Mouse (Mus musculus): ENCODE results near the gene Gm20431. TPM values are rescaled to one million over a fixed set of nuclear protein-coding genes. Genes with fewer than 3 reads are reported as not detected.

Gene Gm20431
- polyA plus RNA-seq, 1 experiment from 2014 or later = 0.63 TPM

DNA sequence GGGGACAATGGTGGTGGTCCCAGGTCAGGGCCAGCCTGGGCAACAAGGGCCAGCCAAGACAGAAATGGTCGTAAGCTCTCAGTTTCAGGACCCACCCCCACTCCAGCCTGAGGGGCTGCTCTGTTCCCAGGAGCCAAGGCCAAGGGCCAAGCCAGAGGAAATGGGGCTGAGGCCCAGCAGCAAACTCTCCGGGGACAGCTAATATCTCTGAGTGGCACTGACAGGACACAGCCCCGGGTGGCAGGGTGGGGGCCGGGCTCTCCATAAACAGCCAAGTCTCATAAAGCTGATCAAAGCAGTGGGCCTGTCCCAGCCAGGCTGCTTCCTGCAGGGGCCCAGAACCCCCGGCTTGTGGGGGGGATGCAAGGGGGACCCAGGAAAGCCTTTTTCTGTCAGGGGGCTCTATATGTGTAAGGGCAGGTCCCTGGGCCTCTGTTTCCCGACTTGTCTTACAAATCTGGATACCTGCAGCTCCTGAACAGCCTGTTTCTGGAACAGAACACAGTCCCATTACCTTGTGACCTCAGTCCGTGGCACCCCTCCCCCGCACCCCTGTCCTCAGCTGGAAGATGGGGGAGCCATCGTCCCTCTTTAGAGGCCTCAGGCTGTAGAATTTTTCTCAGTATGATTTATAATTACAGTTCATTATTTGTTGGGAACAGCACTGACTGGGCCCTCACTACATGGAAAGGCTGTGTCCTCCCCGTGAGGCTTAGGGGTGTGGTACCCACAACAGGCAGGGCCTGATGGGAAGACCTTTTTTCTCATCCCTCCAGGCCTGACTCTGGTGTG lies 77.9 kb downstream of the Gm20431 start:
- WGBS (ENCODE audit: insufficient replicate concordance) = 41% methylated on average over 10 of the region's 10 CpGs
- Histone ChIP-seq H3K27ac (replicated peaks) (no peak overlapping the region), H3K36me3 (replicated peaks) (no peaks in the 10 kb centered on the region), H3K27me3 (no peaks in the 10 kb centered on the region), H3K9ac (no peak overlapping the region), H3K4me3 (replicated peaks) (no peak overlapping the region), H3K9me3 (replicated peaks) (no peaks in the 10 kb centered on the region), H3K4me1 (replicated peaks) (peaks cover 34% of the 10 kb centered on the region), H3K4me2 (no peak overlapping the region)
- ATAC-seq (ENCODE audit: insufficient read depth) = no peak

DNA sequence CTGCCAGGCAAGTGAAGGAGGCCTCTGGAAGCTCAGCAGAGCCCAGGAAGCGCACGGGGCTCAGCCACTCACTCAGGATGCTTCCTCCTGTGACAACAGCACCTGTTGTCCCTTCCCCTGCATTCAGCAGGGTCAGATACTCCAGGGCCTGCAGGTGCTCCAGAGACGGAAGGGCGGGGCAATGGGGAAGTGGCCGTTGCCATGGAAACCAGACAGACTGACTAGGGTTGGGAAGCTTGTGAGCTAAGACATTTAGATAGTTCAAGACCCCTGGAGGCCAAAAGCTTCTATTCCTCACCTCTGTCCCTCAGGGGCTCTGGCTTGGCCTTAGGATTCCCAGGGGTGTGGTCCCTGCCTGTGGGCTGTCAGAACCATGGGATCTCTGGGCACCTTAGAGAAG lies 82.8 kb downstream of the Gm20431 start:
- H3K4me2 ChIP-seq = no peak overlapping the region
- ATAC-seq (ENCODE audit: insufficient read depth) = no peak
- no peak overlapping the region for H3K27ac ChIP-seq (replicated peaks)
- H3K36me3 ChIP-seq (replicated peaks) = no peaks in the 10 kb centered on the region
- WGBS (ENCODE audit: insufficient replicate concordance) = 30% methylated on average over 5 of the region's 5 CpGs
- H3K4me1 ChIP-seq (replicated peaks) = peaks cover 11% of the 10 kb centered on the region
- no peaks in the 10 kb centered on the region for H3K27me3 ChIP-seq
- H3K4me3 ChIP-seq (replicated peaks) = no peak overlapping the region
- no peak overlapping the region for H3K9ac ChIP-seq
- no peaks in the 10 kb centered on the region for H3K9me3 ChIP-seq (replicated peaks)

DNA sequence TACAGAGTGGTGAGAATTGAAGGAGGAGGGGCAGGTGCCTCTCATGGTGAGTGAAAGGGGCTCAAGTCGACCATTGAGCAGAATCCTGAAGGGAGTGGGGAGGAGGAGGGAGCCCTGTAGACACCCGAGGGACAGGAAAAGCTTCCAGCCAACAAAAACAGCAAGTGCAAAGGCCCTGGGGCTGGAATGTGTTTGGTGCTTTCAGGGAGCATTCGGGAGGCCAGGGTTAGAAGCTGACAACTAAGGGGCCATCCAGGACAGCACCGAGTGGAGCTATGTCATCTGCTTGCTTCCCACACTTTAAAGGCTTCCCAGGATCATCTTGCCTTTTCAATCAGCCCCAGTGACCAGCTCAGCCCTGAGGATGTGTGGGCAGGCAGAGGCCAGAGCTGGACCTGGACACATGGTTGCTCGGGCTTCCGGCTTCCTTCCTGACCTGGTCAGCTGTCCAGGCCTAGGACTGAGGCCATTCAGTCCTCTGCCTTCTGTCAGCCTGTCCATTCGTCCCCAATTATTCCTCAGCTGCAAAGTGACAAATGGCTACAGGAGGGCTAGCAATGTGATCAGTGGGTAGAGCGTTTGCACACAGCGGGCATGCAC lies 84.0 kb downstream of the Gm20431 start:
- no peak for ATAC-seq (ENCODE audit: insufficient read depth)
- no peaks in the 10 kb centered on the region for H3K9me3 ChIP-seq (replicated peaks)
- H3K27me3 ChIP-seq = no peaks in the 10 kb centered on the region
- no peak overlapping the region for H3K9ac ChIP-seq
- WGBS (ENCODE audit: insufficient replicate concordance) = 52% methylated on average over 9 of the region's 9 CpGs
- H3K4me2 ChIP-seq = no peak overlapping the region
- H3K36me3 ChIP-seq (replicated peaks) = no peaks in the 10 kb centered on the region
- no peak overlapping the region for H3K27ac ChIP-seq (replicated peaks)
- H3K4me1 ChIP-seq (replicated peaks) = peaks cover 10% of the 10 kb centered on the region
- H3K4me3 ChIP-seq (replicated peaks) = no peak overlapping the region

DNA sequence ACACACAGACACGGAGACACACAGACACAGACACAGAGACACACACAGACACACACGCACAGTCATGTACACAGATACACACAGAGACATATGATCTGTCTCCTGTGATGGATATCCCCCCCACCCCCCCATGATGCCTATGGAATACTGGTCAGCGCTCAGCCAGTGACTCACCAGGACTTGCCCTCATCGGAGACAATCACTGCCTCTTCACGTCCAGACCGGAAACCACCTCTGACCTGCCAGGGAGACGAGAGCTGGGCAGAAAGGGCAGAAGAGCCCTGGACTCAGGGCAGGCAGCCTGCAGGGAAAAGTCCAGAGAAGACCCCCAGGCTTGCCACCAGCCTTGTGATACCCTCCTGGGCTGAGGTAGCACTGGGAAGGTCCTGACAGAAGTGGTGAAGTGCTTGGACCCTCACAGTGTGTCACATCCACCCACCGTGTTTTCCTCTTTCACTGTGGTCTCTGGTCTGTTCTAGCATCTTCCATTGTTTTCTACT lies 85.1 kb downstream of the Gm20431 start:
- H3K27ac ChIP-seq (replicated peaks) = no peak overlapping the region
- ATAC-seq (ENCODE audit: insufficient read depth) = no peak
- H3K4me1 ChIP-seq (replicated peaks) = peaks cover 11% of the 10 kb centered on the region
- no peak overlapping the region for H3K4me2 ChIP-seq
- no peak overlapping the region for H3K9ac ChIP-seq
- H3K4me3 ChIP-seq (replicated peaks) = no peak overlapping the region
- 64% methylated on average over 8 of the region's 8 CpGs for WGBS (ENCODE audit: insufficient replicate concordance)
- no peaks in the 10 kb centered on the region for H3K27me3 ChIP-seq
- H3K36me3 ChIP-seq (replicated peaks) = no peaks in the 10 kb centered on the region
- no peaks in the 10 kb centered on the region for H3K9me3 ChIP-seq (replicated peaks)

DNA sequence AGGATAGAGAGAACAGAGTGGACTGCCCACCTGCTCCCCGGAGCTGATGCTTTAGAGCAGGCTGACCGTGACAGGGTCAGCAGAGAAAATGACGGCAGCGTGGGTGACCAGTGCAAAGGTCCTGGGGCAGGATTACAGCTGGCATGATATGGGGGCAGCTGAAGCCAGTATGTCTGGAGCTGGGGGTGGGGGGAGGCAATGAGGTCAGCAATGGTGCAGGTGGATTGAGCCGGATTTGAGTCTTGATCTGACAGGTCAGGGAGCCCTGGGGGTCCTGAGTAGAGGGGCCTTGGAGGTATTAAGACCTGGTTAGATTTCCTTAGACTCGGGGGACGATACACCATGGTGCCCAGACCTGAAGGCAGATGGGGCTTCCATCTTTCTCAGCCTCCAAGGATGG lies 85.7 kb downstream of the Gm20431 start:
- no peak overlapping the region for H3K27ac ChIP-seq (replicated peaks)
- H3K4me2 ChIP-seq = no peak overlapping the region
- H3K27me3 ChIP-seq = no peaks in the 10 kb centered on the region
- H3K36me3 ChIP-seq (replicated peaks) = no peaks in the 10 kb centered on the region
- peaks cover 16% of the 10 kb centered on the region for H3K4me1 ChIP-seq (replicated peaks)
- no peak overlapping the region for H3K9ac ChIP-seq
- no peaks in the 10 kb centered on the region for H3K9me3 ChIP-seq (replicated peaks)
- no peak for ATAC-seq (ENCODE audit: insufficient read depth)
- no peak overlapping the region for H3K4me3 ChIP-seq (replicated peaks)
- 73% methylated on average over 7 of the region's 7 CpGs for WGBS (ENCODE audit: insufficient replicate concordance)

DNA sequence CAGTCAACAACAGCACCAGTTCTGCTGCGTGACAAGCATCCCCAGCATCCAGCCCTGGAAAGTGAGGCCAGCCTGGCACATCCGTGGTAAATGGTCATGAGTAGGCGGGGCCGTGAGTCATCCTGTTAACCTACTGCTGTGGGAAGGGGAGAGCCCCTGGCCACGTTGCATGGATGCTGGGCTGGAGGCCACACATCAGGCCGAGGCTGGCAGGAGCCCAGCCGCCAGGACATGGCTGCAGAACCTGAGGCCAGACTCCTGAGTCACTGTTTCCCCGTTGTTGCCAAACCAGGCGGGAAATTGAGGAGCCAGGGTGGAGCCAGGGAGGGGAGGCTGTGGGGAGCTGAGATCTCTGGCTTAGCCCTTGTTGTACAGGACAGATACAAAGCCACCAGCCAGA lies 86.5 kb downstream of the Gm20431 start:
- Histone ChIP-seq H3K9me3 (replicated peaks) (no peaks in the 10 kb centered on the region), H3K4me3 (replicated peaks) (no peak overlapping the region), H3K9ac (no peak overlapping the region), H3K4me2 (no peak overlapping the region), H3K27me3 (no peaks in the 10 kb centered on the region), H3K4me1 (replicated peaks) (peaks cover 24% of the 10 kb centered on the region), H3K36me3 (replicated peaks) (no peaks in the 10 kb centered on the region), H3K27ac (replicated peaks) (no peak overlapping the region)
- ATAC-seq (ENCODE audit: insufficient read depth) = no peak
- 54% methylated on average over 9 of the region's 9 CpGs for WGBS (ENCODE audit: insufficient replicate concordance)

DNA sequence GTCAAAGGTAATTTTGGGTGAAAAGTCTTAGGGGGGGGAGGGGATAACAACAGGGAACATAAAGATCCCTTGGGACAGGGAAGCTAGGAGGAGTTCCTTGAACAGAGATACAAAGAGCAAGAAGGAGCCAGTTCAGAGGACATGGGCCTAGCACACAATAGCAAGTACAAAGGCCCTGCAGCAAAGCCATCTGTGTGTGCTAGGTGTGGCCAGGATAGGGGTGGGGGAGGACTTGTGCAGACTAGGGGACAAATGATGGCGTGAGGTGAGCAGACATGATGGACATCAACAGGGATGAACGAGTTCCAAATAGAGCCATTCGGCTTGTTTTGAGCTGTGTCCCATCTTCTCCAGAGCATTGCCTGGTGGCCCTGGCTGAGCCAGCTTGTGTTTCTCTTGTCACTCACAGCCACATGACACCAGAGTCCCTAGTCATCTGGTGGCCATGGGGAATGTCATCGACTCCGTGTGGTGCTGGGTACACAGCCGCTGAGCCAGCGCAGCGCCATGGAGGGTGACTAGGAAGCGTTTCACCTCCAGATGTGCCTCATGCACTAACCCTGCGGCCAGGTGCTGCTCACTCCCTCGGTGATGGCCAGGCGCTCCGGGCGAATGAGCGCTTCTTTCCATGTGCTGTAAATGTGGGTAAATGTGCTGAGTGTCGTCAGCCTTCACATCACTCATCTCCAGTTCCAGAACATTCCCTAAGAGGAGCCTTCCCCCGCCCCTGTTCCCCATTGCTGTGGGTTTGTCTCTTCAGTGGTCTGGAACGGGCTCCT lies 89.7 kb downstream of the Gm20431 start:
- no peak overlapping the region for H3K27ac ChIP-seq (replicated peaks)
- peaks cover 19% of the 10 kb centered on the region for H3K4me1 ChIP-seq (replicated peaks)
- no peaks in the 10 kb centered on the region for H3K36me3 ChIP-seq (replicated peaks)
- no peak for ATAC-seq (ENCODE audit: insufficient read depth)
- no peak overlapping the region for H3K9ac ChIP-seq
- WGBS (ENCODE audit: insufficient replicate concordance) = 79% methylated on average over 18 of the region's 18 CpGs
- no peak overlapping the region for H3K4me2 ChIP-seq
- H3K27me3 ChIP-seq = no peaks in the 10 kb centered on the region
- no peak overlapping the region for H3K4me3 ChIP-seq (replicated peaks)
- no peaks in the 10 kb centered on the region for H3K9me3 ChIP-seq (replicated peaks)

DNA sequence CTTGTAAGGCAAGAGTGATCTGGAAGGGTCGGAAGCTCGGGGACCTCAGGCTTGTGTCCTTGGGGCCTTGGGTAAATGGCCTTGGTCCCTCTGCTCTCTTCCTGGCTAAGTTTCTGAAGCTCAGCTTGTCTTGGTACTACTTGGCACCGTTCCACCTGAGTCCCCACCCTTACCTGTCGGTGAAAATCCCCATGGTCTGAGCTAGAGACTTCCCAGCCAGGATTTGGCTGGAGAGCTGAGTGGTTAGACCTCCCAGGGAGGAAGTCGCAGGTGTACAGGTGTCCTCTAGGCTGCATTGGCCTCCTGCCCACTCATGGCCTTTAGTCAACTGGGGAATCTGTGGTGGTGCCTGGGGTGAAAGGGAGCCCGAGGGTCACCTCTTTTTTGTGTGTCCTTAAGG lies 90.5 kb downstream of the Gm20431 start:
- Histone ChIP-seq H3K9me3 (replicated peaks) (no peaks in the 10 kb centered on the region), H3K27me3 (no peaks in the 10 kb centered on the region), H3K4me2 (no peak overlapping the region), H3K9ac (no peak overlapping the region), H3K4me3 (replicated peaks) (no peak overlapping the region), H3K4me1 (replicated peaks) (peaks cover 19% of the 10 kb centered on the region), H3K27ac (replicated peaks) (no peak overlapping the region), H3K36me3 (replicated peaks) (no peaks in the 10 kb centered on the region)
- ATAC-seq (ENCODE audit: insufficient read depth) = no peak
- WGBS (ENCODE audit: insufficient replicate concordance) = 61% methylated on average over 6 of the region's 6 CpGs

DNA sequence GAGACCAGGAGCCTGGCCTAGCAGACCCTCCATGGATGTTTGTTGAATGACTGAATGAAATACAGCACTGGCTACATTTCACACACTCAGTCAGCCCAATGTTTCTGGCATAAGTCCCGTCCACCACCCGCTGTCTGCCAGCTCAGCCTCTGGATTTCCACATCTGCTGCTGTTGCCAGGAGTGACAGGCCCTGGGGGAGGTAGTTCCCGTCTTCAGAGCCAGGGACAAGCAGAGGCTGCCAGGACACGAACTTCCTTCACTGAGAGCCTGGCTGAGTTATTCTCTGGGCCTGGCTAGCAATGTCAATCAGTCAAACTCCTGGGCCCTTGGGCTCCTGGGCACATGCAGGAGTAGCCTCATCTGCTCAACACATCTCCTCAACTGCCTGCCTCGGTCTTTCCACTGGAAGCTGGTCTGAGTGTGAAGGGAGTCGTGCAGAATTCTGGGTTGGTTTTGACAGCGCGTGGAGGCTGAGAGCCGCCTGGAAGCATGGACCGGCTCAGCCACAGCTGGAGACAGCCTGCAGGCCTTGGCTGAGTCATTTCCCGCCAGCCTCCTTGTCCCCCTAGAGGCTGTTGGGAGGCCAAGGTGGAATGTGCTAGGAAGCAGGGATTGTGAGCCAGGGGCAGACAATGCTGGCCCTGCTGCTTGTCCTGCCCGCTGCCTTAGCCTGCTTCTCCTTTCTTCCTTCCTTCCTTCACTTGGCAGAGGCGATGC lies 91.2 kb downstream of the Gm20431 start:
- Histone ChIP-seq H3K36me3 (replicated peaks) (no peaks in the 10 kb centered on the region), H3K9me3 (replicated peaks) (no peaks in the 10 kb centered on the region), H3K9ac (no peak overlapping the region), H3K4me1 (replicated peaks) (peaks cover 19% of the 10 kb centered on the region), H3K4me2 (no peak overlapping the region), H3K27ac (replicated peaks) (no peak overlapping the region), H3K4me3 (replicated peaks) (no peak overlapping the region), H3K27me3 (no peaks in the 10 kb centered on the region)
- no peak for ATAC-seq (ENCODE audit: insufficient read depth)
- 50% methylated on average over 13 of the region's 13 CpGs for WGBS (ENCODE audit: insufficient replicate concordance)

DNA sequence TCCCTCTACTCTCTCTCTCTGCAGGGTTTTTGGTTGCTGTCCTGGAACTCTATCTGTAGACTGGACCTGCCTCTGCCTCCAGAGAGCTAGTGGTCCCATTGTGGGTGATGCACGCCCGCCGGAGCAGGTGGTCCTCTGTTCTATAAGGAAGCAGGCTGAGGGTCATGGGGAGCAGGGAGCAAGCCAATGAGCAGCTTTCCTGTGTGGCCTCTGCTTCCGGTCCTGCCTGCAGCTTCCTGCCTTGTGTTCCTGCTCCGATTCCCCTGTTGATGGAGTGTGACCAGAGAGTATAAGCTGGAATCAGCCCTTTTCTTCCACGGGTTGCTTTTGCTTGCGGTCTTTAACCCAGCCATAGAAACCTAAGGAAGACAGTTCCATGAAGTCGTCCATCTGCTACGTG lies 93.2 kb downstream of the Gm20431 start:
- 58% methylated on average over 9 of the region's 9 CpGs for WGBS (ENCODE audit: insufficient replicate concordance)
- no peaks in the 10 kb centered on the region for H3K27me3 ChIP-seq
- peaks cover 28% of the 10 kb centered on the region for H3K4me1 ChIP-seq (replicated peaks)
- H3K36me3 ChIP-seq (replicated peaks) = no peaks in the 10 kb centered on the region
- no peak overlapping the region for H3K4me2 ChIP-seq
- no peak overlapping the region for H3K4me3 ChIP-seq (replicated peaks)
- no peak for ATAC-seq (ENCODE audit: insufficient read depth)
- no peak overlapping the region for H3K27ac ChIP-seq (replicated peaks)
- no peaks in the 10 kb centered on the region for H3K9me3 ChIP-seq (replicated peaks)
- H3K9ac ChIP-seq = no peak overlapping the region

DNA sequence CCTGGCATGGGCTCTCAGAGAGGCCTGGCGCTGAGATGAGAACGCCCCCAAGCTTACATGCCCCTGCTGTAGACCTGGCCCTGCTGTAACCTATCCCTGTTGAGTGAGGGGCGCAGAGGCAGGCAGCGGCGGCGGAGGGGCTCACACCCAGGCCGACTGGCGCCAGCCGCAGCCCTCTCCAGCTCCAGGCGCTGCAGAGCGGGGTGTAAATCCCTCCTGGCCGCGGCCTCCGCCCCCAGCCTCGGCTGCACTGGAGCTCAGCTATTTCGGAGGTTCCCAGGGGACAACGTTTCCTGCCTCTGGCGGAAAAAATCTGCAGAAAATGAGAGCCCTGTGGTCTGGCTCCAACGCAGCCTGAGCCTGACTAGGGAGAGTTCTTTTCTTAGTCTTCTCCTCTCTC lies 95.6 kb downstream of the Gm20431 start:
- Histone ChIP-seq H3K4me1 (replicated peaks) (peaks cover 22% of the 10 kb centered on the region), H3K9ac (peak overlapping the region; percentile 30; the same call in 1 of the 2 replicates), H3K9me3 (replicated peaks) (no peaks in the 10 kb centered on the region), H3K27me3 (no peaks in the 10 kb centered on the region; the same call in 1 of the 2 replicates), H3K4me2 (peak overlapping the region; percentile 47), H3K4me3 (replicated peaks) (peak overlapping the region; percentile 31), H3K36me3 (replicated peaks) (no peaks in the 10 kb centered on the region), H3K27ac (replicated peaks) (peak overlapping the region; percentile 80)
- ATAC-seq (ENCODE audit: insufficient read depth) = peak; percentile 19
- 29% methylated on average over 19 of the region's 19 CpGs for WGBS (ENCODE audit: insufficient replicate concordance)

Measured in liver, embryonic 15.5 days (tissue).